Mouse (Mus musculus) lung, postnatal 36 days (tissue): Measurements from ENCODE around the gene Isoc2a.
A peak's percentile ranks its signal among the peaks of the same experiment; 100 is the strongest.
"Not testable (repeated sequence)": the region's sequence is repeated elsewhere in the genome, so short reads cannot be mapped to it uniquely, and the experiment has no call there.

Experiments used
- DNase-seq: peaks from one replicate; pipeline ENCODE4 v3.0.0; 2022; ENCODE audit warnings: mixed read lengths

Gene Isoc2a

GRCm38 (mm10) chr7:4876753-4877221 is at the start of gene Isoc2a:
Isoc2a (plus strand) TSS chr7:4877153.
- peak; percentile 96 for DNase-seq

GRCm38 (mm10) chr7:4830476-4830875 is 46.5 kb upstream of the Isoc2a start:
- DNase-seq: no peak

- DNase-seq: peak; percentile 75
These were observed 41.2 kb upstream of the Isoc2a start for GRCm38 (mm10) chr7:4835631-4836327.

DNA sequence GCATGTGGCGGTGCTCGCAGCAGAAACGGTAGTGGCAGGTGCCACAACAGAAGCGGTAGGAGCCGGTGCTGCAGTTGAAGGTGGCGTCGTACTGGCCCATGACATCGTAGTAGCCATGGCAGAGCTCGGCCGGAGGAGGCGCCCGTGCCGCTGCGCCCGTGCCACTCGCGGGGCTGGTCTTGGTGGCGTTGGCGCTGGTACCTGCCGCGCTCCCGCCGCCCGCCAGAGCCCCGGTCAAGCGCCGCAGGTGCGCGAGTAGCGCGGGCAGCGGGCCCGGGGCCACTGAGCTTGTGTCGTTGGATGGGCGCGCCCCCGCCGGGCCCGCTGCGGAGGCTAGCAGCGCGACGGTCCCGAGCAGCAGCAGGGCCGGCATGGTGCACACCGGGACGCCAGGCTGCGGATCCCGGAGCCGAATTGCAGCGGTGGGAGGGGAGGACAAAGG is 40.6 kb upstream of the Isoc2a start:
- peak; percentile 80 for DNase-seq

DNA sequence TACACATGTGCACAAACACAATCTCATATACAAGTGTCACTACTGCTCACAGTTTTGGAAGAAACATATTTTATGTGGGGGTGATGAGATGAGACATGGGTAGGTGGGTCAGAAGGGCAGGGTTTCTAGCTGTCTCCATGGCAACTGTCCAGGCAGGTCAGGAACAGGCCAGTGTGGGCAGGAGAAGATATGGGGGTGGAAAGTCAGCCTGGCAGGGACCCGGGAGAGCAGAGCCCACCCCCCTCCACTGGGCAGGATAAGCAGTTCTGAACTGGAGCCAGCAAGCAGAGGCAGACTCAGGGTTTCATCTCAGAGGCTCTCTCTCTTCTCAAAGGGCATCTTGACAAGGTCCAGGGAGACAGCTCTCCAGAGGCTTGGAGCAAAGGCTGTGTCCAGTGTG is 39.3 kb upstream of the Isoc2a start:
- no peak for DNase-seq

GRCm38 (mm10) chr7:4842077-4842476 is 34.9 kb upstream of the Isoc2a start:
- DNase-seq: no peak

- peak; percentile 35 for DNase-seq
These were observed 34.3 kb upstream of the Isoc2a start for GRCm38 (mm10) chr7:4842634-4843131.

DNA sequence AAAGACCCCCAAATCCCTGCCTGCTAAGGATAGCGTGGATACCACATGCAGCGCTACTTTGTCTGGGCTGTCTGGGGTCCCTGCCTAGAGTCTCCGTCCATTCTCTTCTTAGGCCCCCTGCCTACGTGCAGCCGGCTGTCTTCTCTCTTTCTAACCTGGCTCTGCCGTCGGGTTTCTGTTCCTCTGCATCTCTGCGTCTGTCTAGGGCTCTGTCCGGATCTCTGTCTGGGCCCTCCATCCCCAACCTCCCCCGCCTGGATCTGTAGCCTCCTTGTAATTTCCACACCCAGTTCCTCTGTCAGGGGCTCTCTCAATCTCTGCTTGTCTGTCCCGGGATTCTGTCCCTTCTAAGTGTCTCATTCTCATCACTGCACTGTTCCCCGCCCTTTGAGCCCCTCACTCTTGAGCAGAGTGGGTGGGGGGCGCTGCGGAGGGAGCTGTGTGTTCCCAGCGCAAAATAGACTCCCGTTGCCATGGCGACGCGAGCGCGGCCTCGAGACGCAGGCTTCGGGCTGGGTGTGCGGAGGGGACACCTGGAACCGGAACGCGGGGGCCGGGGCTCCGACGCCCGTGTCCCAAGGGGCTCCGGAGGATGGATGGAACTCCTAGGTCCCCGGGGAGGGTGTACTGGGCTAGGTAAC is 33.2 kb upstream of the Isoc2a start:
- DNase-seq: no peak

DNA sequence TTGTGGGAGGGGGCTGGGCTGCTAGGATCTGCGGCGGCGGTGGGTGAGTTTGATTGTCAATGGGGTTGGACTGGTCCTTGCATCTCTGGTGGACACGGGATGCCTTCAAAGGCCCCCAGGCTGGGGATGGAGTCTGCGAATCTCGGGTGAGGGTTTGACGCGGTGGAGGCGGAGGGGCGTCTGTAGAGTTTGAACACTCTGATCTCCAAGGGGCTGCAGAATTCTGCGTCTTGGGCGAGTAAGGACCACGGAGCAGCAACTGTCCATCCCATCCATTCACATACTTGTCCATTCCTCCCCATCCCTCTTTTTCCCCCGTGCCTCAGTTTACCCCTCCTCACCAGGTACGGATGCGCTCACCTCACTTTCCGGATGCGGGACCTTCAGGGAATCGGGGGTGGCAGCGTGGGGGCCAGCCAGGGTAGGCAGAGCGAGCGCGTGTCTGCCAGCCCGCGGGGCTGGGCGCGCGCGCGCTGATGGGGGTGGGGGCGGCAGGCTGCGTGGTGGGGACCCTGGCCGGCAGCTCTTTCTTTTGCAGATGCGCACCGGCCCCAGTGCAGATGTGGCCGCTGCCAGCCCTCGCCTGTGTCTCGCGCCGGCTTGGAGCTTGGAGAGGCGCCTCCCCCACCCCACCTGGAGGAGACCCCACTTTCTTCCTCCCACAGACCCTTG is 32.6 kb upstream of the Isoc2a start, which contains the start of gene Shisa7:
Gene Shisa7, minus strand, starts transcription at position 452 of the 672 bp plus-strand sequence.
- no peak for DNase-seq

GRCm38 (mm10) chr7:4844917-4845309 is 32.0 kb upstream of the Isoc2a start:
- peak; percentile 83 for DNase-seq

DNA sequence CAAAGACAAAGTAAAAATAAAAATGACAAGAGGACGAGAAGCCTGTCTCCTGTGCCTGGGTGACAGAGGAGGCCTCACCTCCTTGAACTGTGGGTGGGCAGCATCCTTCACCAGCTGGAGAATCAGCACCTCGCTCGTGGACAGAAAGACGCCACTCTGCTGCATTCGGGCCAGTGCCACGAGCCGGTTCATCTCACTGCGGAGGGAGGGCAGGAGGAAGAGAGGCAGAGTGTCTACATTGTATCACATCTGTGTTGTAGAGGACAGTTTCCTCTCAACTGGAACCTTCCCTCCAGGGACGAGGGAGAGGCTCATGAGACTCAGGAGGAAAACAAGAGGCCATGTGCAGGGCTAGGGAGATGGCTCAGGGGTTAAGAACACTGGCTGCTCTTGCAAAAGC is 27.6 kb upstream of the Isoc2a start:
- no peak for DNase-seq

- DNase-seq: no peak
These were observed 26.2 kb upstream of the Isoc2a start for GRCm38 (mm10) chr7:4850621-4851314.

DNA sequence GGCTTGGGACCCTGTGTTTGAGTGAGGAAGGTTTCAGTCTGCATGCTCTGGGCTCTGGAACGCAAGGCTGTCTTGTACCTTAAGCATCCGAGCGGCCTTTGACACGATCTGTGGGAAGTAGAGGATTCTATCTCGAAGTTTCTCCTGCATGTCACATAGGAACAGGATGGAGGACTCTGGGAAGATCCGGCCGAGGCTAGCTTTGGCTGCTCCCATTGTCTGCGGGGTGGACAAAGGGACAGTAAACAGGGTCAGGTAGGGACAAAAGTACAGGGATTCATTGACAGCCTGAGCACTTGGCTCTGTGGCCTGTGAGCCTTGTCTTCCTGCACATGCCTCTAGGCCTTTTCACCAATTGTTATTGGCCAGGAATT is 25.7 kb upstream of the Isoc2a start:
- no peak for DNase-seq

DNA sequence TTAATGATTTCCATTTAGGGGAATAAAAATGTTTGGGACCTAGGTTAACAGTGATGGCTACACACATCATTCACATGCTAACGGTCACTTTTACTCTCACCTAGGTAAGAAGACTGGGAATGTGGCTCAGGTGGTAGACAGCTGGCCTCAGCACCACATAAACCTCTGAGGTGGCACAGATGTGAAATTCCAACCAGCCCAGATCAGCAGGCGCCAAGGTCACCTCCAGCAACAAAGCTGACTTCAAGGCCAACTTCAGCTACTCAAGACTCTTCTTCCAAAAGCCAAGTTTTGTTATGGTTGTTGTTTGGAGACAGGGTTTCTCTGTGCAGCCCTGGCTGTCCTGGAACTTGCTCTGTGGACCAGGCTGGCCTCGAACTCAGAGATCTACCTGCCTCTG is 23.3 kb upstream of the Isoc2a start:
- no peak for DNase-seq

- no peak for DNase-seq
These were observed 20.4 kb upstream of the Isoc2a start for GRCm38 (mm10) chr7:4856508-4856907.

DNA sequence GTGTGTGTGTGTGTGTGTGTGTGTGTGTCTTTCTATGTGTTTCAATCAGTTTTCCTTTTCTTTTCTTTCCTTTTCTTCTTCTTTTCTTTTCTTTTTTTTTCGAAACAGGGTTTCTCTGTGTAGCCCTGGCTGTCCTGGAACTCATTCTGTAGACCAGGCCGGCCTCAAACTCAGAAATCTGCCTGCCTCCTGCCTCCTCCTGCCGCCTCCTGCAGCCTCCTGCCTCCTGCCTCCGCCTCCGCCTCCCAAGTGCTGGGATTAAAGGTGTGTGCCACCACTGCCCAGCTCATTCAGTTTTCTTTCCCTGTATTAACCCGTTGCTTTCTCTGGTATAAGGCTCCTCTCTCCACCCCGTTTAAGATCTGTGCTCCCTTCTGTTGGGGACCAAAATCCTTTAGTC is 19.6 kb upstream of the Isoc2a start:
- no peak for DNase-seq

- no peak for DNase-seq
These were observed 17.5 kb upstream of the Isoc2a start for GRCm38 (mm10) chr7:4859418-4859978.

GRCm38 (mm10) chr7:4860926-4861325 is 16.0 kb upstream of the Isoc2a start:
- not testable (repeated sequence) for DNase-seq

- DNase-seq: peak; percentile 91
These were observed 13.9 kb upstream of the Isoc2a start for GRCm38 (mm10) chr7:4863041-4863440.

DNA sequence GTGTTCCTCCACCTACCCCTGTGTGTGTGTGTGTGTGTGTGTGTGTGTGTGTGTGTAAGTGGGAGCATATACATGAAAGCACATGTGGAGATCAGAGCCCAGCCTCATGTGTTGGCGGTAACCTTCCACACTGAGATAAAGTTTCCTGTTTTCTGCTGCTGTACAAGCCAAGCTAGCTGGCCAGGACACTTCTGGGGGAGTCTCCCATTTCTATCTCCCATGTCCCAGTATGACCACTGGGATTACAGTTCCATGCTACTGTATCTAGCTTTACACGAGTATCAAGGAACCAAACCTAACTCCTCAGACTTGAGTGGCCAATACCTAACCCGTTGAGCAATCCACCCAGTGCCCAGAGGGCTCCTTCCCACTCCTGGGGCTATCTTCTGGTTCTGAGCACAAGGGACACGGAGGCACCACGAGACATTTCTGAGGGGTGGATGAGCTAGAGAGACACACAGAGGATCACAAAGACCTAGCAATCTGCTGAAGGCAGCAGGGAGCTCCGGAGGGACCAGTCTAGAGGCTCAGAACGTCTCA is 13.3 kb upstream of the Isoc2a start:
- no peak for DNase-seq

DNA sequence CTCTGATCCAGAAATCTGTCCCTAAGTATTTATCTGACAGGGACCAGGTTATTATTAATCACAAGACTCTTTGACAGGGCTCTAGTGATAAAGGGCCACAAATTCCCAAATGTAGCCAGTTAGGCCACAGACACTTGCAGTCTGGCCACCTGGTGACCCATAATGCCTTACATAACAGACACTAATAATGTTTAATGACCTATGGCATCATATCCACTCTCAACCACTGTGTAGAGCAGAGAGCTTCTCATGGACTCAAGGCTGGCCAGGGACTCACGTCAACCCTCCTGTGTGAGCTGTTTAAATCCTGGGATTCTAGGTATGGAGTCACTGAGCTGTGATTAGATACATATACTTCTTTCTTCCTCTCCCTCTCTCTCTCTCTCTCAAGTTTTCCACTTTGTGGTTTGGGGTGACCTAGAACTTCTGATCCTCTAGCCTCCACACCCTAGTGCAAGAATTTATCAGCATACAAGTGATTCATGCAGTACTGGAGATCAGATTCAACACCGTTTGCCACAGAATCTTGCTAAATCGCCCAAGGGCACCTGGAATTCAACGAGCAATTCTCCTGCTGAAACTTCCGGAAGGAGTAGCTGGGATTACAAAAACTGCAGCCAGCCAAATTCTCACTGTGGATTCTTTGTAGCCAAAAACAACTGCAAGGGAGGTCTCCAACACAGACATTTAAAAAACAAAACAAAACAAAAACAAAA is 12.7 kb upstream of the Isoc2a start:
- DNase-seq: no peak

DNA sequence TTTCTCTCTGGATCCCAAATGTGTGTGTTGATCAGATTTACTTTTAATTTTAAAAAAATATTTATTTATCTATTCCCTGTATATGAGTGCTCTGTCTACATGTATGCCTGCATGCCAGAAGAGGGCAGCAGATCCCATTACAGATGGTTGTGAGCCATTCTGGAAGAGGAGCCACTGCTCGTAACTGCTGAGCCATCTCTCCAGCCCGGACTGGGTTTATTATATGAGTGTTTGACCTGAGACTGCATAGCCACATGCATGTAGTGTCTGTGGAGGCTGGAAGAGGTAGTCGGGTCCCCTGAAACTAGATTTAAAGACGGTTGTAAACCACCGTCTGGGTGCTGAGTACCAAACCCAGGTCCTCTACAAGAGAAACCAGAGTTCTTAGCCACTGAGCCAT is 11.9 kb upstream of the Isoc2a start:
- DNase-seq: peak; percentile 73
